Mouse (Mus musculus): ENCODE data around the gene Ddx60. TPM values are rescaled to one million over a fixed set of nuclear protein-coding genes. Genes with fewer than 3 reads are reported as not detected.

Ddx60 gene
- polyA plus RNA-seq, 1 experiment from 2014 or later, result 0.29 TPM

DNA sequence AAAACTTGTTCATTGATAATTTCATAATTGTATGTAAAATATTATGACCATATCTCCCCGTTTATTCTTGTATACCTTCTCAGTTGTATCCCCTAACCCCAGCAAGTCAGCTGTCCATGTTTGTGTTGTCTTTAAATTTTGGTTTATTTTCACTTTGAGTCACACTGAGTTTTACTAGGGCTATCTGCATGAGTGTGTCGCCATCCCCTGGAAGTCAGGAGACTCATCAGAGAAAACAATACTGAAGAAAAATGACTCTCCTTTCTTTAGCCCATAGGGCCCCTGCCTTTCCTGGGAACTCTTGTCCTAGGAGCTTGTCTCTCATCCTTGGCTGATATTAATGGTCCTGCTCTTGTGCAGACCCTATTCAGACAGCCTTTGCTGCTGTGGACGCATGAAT lies 106.5 kb downstream of the Ddx60 start:
- H3K27ac ChIP-seq (ENCODE audit: low read depth, low read length), result no peak overlapping the region
- ATAC-seq (no peak), DNase-seq (ENCODE audit: low spot score) (no peak)
- no peaks in the 10 kb centered on the region for H3K36me3 ChIP-seq (ENCODE audit: control insufficient read depth, insufficient read depth, low read length)
- no peak overlapping the region for H3K4me3 ChIP-seq (ENCODE audit: low read depth, low read length)
- H3K4me2 ChIP-seq (ENCODE audit: low read length), result no peak overlapping the region
- no peak overlapping the region for H3K9ac ChIP-seq (ENCODE audit: low read length)
- no peaks in the 10 kb centered on the region for H3K9me3 ChIP-seq (replicated peaks; ENCODE audit: control insufficient read depth, low read length)
- H3K27me3 ChIP-seq (replicated peaks; ENCODE audit: control insufficient read depth, insufficient read depth, low read length), result no peaks in the 10 kb centered on the region
- 76% methylated on average over 3 of the region's 3 CpGs for WGBS
- H3K4me1 ChIP-seq (ENCODE audit: control insufficient read depth, insufficient read depth, low read length), result no peaks in the 10 kb centered on the region

DNA sequence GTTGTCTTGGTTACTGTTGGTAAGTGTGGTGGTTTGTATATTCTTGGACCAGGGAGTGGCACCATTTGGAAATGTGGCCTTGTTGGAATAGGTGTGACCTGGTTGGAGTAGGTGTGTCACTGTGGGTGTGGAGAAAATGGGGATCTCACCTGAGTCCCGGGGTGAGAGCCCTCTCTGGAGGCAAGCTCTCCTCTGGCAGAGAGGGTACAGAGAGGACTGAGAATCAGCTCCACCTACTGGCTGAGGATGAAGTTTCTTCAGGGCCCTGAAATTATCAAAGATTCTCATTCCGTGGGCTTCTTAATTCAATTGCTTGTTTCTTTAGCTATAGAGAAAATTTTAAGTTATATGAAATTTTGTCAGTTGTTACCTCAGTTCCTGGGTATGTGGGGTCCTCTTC lies 118.9 kb downstream of the Ddx60 start:
- H3K27me3 ChIP-seq (replicated peaks; ENCODE audit: control insufficient read depth, insufficient read depth, low read length), result no peaks in the 10 kb centered on the region
- no peak overlapping the region for H3K9ac ChIP-seq (ENCODE audit: low read length)
- DNase-seq (ENCODE audit: low spot score) (no peak), ATAC-seq (no peak)
- no peak overlapping the region for H3K4me3 ChIP-seq (ENCODE audit: low read depth, low read length)
- no peaks in the 10 kb centered on the region for H3K4me1 ChIP-seq (ENCODE audit: control insufficient read depth, insufficient read depth, low read length)
- 60% methylated on average over 2 of the region's 2 CpGs for WGBS
- no peaks in the 10 kb centered on the region for H3K36me3 ChIP-seq (ENCODE audit: control insufficient read depth, insufficient read depth, low read length)
- no peak overlapping the region for H3K4me2 ChIP-seq (ENCODE audit: low read length)
- no peak overlapping the region for H3K27ac ChIP-seq (ENCODE audit: low read depth, low read length)
- no peaks in the 10 kb centered on the region for H3K9me3 ChIP-seq (replicated peaks; ENCODE audit: control insufficient read depth, low read length)

DNA sequence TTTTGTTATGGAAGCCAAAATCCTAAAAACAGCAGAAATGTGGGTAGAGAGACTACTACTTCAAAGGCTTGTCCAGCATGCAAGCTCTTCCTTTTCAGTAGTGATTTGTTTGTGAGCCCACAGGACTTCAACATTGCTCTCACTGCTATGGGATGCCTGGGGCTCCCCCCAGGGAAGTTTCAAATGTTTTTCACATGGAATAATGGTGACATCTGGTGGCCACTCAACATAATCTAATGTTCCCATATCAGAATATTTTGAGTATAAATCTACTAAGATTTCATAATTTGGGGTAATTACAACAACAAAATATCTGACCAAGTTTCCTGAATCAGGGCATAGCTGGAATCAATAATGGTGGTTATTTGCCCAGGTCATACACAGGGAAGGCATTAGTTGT lies 132.5 kb downstream of the Ddx60 start:
- Histone ChIP-seq H3K4me3 (ENCODE audit: low read depth, low read length) (no peak overlapping the region), H3K4me1 (ENCODE audit: control insufficient read depth, insufficient read depth, low read length) (no peaks in the 10 kb centered on the region), H3K9ac (ENCODE audit: low read length) (no peak overlapping the region), H3K9me3 (replicated peaks; ENCODE audit: control insufficient read depth, low read length) (no peaks in the 10 kb centered on the region), H3K4me2 (ENCODE audit: low read length) (no peak overlapping the region), H3K27me3 (replicated peaks; ENCODE audit: control insufficient read depth, insufficient read depth, low read length) (no peaks in the 10 kb centered on the region), H3K36me3 (ENCODE audit: control insufficient read depth, insufficient read depth, low read length) (no peaks in the 10 kb centered on the region), H3K27ac (ENCODE audit: low read depth, low read length) (no peak overlapping the region)
- ATAC-seq (no peak), DNase-seq (ENCODE audit: low spot score) (peak; percentile 32)

DNA sequence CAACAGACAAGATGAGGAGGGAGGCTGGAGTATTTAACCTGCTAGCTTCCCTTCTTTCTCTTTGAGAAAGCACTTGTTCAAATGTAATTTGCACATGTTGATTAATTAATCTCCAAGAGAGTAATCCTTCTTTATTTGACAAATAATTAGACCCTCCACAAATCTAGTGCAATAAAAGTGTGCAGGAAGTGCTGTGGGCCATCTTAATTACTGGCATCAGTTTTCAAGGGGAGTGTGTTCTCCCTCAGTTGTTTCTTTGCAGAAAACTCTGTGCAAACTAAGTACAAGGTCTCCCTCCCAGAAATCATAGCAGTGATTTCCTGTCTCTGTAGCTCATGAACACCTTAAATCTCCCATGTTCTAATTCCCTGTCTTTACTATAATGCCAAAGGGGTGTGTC lies 140.4 kb downstream of the Ddx60 start:
- no peak overlapping the region for H3K9ac ChIP-seq (ENCODE audit: low read length)
- no peaks in the 10 kb centered on the region for H3K9me3 ChIP-seq (replicated peaks; ENCODE audit: control insufficient read depth, low read length)
- no peaks in the 10 kb centered on the region for H3K27me3 ChIP-seq (replicated peaks; ENCODE audit: control insufficient read depth, insufficient read depth, low read length)
- H3K36me3 ChIP-seq (ENCODE audit: control insufficient read depth, insufficient read depth, low read length), result no peaks in the 10 kb centered on the region
- H3K27ac ChIP-seq (ENCODE audit: low read depth, low read length), result no peak overlapping the region
- ATAC-seq (no peak), DNase-seq (ENCODE audit: low spot score) (no peak)
- H3K4me3 ChIP-seq (ENCODE audit: low read depth, low read length), result no peak overlapping the region
- H3K4me2 ChIP-seq (ENCODE audit: low read length), result no peak overlapping the region
- H3K4me1 ChIP-seq (ENCODE audit: control insufficient read depth, insufficient read depth, low read length), result no peaks in the 10 kb centered on the region

DNA sequence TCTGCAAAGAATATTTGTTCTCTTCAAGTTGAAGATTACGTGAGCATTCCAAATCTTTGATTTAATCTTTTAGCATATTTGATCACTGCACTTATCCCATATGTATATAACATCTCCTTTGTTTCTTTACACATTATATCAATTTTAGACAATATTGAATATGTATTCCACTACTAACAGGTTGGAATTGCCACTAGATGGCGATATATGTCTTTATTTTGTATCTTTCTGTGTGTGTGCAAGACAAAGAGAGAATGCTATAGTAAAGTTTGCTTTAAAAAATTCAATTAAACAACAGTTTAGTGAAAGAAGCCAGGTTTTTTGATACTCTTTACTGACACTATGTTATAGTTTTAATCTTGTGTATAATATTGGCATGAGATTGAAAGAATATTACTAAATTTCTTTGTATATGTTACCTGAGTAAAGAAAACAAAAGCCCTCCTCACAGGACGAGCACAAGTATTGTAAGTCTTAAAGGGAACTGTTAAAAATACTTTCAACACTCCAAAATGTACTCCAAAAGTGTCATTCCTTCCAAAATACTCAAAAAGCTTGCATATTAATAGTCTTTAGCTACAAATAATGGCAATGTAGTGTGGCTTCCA lies 152.4 kb downstream of the Ddx60 start:
- no peaks in the 10 kb centered on the region for H3K27me3 ChIP-seq (replicated peaks; ENCODE audit: control insufficient read depth, insufficient read depth, low read length)
- ATAC-seq (peak; percentile 90), DNase-seq (ENCODE audit: low spot score) (peak; percentile 90)
- H3K9ac ChIP-seq (ENCODE audit: low read length), result no peak overlapping the region
- H3K9me3 ChIP-seq (replicated peaks; ENCODE audit: control insufficient read depth, low read length), result no peaks in the 10 kb centered on the region
- H3K4me3 ChIP-seq (ENCODE audit: low read depth, low read length), result no peak overlapping the region
- H3K4me2 ChIP-seq (ENCODE audit: low read length), result no peak overlapping the region
- H3K4me1 ChIP-seq (ENCODE audit: control insufficient read depth, insufficient read depth, low read length), result no peaks in the 10 kb centered on the region
- H3K36me3 ChIP-seq (ENCODE audit: control insufficient read depth, insufficient read depth, low read length), result no peaks in the 10 kb centered on the region
- WGBS, result 47% methylated on average over 3 of the region's 3 CpGs
- no peak overlapping the region for H3K27ac ChIP-seq (ENCODE audit: low read depth, low read length)

DNA sequence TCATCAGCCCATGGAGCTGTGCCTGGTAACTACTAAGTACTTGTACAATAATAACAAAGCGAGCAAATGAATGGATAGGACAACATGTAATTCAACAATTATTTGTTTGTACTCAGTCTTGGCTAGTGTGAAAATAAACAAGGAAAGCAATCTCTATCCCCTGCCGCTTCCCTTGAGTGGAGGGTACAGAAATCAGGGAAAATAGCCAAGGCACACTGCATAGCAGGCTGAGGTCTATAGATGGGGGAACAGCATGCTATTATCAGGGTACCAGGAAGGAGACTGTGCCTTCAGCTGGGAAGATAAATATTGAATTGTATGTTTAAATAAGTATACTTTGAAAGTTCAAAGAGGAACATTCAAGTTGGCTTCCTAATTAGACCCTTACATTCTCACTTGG lies 153.9 kb downstream of the Ddx60 start:
- no peaks in the 10 kb centered on the region for H3K4me1 ChIP-seq (ENCODE audit: control insufficient read depth, insufficient read depth, low read length)
- WGBS, result 63% methylated on average over 2 of the region's 2 CpGs
- no peak overlapping the region for H3K4me3 ChIP-seq (ENCODE audit: low read depth, low read length)
- no peak for DNase-seq (ENCODE audit: low spot score)
- no peaks in the 10 kb centered on the region for H3K36me3 ChIP-seq (ENCODE audit: control insufficient read depth, insufficient read depth, low read length)
- H3K27me3 ChIP-seq (replicated peaks; ENCODE audit: control insufficient read depth, insufficient read depth, low read length), result no peaks in the 10 kb centered on the region
- no peak overlapping the region for H3K27ac ChIP-seq (ENCODE audit: low read depth, low read length)
- no peaks in the 10 kb centered on the region for H3K9me3 ChIP-seq (replicated peaks; ENCODE audit: control insufficient read depth, low read length)
- no peak overlapping the region for H3K9ac ChIP-seq (ENCODE audit: low read length)
- no peak for ATAC-seq
- no peak overlapping the region for H3K4me2 ChIP-seq (ENCODE audit: low read length)

Other genes starting within 250 kb of the Ddx60 start
- 14.3 and 15.9 TPM in 2 replicates for gene Palld, start 25.4 kb upstream of the Ddx60 start, polyA plus RNA-seq (2014; fragmentation: Nextera tagmentation; extraction: Ambion mirVana)
- not detected in 2 replicates for gene Anxa10, start 195.1 kb downstream of the Ddx60 start, polyA plus RNA-seq (2014; fragmentation: Nextera tagmentation; extraction: Ambion mirVana)

All from forebrain, embryonic 14.5 days (tissue).